Mouse (Mus musculus): ENCODE measurements around the gene Ccni.

Ccni gene

DNA sequence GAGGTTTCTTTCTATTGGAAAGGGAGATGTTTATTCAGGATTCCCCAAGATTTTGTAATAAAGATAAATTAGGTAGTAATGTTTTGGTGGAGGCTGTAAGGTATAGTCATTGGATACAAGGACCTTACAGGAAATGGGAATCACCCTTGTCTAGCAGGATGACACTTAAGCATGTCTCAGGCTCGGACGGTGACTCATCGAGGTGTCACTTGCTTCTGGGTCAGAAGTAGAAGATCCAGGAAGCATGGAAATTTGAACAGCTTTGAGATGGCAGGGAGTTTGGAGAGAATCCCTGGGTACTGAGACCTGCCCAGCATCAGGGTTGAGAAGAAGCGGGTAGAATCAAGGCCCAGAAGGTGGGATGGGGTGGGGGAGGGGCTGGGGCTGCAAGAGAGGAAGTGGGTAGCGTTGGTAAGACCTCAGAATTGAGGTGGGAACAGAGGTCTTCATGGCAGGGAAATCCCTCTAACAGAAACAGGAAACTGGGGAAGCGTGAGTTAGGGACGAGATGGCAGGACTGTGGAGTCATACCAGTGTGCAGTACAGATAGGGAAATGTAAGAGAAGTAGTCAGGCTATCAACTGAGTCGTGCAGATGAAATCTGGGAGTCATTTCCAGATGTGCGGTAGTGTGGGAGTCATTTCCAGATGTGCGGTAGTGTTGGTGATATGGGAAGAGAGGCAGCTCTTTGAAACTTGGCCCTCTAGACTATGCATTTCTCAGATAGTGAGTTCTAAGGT is 70.8 kb downstream of the Ccni start:
- DNase-seq (ENCODE audit: low spot score) = no peak

DNA sequence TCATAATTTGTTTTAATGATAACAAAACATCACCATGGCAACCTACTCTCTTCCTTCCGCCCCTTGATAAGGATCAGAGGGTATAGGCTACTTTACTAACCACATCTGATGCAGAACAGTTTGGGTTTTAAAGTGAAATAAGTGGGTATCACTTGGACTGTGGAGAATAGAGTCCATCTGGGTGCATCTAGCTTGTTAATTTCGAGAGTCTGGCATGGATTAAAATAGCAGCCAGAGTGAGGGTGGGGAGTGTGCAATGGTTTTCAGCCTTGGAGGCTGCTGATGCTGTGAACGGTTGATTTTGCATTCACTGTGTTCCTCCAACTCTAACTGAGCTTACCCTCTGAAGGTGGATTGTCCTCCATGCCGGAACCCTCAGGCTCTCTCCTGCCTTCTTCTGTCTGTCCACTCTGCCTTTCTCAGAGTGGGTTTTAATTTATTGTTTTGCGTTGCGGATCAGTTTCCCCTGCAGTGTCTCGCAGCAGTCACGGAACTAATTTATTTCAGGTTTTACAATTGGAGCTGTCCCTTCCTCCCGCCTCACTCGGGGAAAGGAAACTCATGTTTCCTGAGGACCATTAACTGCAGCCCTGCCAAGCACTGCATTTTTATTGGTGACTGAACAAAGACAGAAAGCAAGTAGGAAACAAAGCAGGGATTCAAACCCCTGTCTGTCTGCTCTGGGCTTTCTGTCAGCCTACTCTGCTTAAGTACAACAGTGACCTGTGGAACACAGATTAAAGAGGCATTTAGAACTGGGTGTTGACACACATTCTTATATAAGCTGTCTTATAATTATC is 72.7 kb downstream of the Ccni start:
- DNase-seq (ENCODE audit: low spot score) = no peak

Measured in MN1 (cell line).